Mouse (Mus musculus) layer of hippocampus, postnatal 14 days (tissue): ENCODE data around the gene Clba1. TPM values are rescaled to one million over a fixed set of nuclear protein-coding genes. Genes with fewer than 3 reads are reported as not detected.
A peak's percentile ranks its signal among the peaks of the same experiment; 100 is the strongest.

Experiments used
- DNase-seq, 2 experiments: peaks; one replicate each; pipeline ENCODE4 v3.0.0; 2021 to 2022; ENCODE audit warnings: low spot score in 2 of 2, mixed read lengths in 1 of 2
- total RNA-seq, 2 experiments: library from RNA; stranded (reverse); gene quantifications; 2 replicates each; pipeline ENCODE4 v1.2.3; 2021

Clba1 gene
- total RNA-seq, 2 experiments from 2014 or later: 13.2 to 13.7 TPM

- no peak for DNase-seq
Observed at GRCm38 (mm10) chr12:112794356-112794816, 14.4 kb upstream of the Clba1 start.

GRCm38 (mm10) chr12:112794998-112795397 is 13.7 kb upstream of the Clba1 start:
- no peak for DNase-seq

GRCm38 (mm10) chr12:112795466-112796104 is 13.2 kb upstream of the Clba1 start:
- DNase-seq: no peak

DNA sequence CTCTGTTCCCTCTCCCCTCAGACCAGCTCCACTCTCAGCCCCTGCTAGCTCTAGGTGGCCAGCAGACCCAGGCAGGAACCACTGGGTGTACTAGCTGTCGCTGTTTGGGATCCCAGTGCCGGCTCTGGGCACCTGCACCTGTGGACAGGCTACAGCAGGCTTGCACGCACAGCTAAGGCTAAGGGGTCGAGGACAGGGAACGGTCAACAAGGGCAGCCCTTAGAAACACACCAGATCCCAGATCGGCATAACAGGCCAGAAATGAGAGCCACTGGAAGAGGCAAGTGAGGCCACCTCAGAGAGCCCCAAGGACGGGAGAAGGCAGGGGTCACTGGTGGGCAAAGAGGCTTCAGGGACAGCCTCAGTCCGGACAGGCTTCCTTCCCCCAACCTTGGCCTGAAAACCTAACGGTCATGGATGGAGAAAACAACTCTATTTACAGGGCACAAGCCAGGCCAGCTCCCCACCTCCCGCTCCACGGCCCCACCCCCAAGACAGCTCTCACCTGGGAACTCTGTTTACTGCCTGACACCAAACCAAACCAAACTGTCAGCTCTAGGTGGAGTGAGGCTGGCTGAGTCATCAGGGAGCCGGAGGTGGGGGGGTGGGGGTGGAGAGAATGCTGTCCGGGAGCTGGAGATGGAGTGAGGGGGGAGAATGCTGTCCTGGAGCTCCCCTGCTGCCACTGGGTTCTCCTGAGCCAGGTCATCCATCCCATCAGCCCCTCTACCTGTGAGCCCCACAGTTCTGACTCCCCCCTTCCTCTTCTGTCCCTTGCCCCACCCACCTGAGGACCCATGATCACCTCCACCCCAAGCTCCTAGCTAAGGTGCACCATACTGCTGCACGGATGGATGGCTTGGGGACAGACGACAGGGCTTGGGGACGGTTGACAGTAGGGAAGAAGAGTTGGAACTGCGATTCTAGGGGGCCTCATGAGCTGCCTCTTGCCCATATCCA is 11.9 kb upstream of the Clba1 start:
- DNase-seq: no peak

DNA sequence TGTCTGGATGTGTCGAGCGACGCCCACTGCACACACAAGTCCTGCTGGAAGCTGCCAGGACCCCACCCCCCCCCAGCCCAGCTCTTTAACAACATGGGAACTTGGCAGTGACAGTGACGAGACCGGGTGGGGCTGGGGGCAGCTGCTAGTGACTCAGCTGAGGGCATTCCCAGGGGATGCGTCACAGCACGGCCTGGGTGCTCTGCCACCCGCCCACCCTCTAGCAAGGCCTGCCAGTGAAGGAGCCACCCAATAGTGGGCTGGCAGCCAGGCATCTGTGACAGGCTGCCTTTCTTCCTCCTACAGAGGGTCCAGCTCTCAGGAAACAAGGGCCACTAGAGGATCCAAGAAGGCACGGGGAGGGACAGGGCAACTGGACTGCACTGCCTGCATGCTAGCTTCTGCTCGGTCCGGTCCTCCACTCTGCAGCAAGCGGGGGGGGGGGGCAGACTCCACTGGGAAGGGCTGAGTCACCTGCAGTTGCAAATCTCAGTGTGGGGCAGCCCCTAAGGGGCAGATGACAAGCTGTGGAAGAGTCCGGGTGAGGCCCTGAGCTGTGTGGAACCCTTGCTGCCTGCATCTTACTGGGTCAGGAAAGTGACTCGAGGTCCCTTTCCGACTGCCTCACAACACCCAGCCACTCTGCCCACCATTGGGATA is 10.9 kb upstream of the Clba1 start:
- peak; percentile 60 to 65 for DNase-seq

DNA sequence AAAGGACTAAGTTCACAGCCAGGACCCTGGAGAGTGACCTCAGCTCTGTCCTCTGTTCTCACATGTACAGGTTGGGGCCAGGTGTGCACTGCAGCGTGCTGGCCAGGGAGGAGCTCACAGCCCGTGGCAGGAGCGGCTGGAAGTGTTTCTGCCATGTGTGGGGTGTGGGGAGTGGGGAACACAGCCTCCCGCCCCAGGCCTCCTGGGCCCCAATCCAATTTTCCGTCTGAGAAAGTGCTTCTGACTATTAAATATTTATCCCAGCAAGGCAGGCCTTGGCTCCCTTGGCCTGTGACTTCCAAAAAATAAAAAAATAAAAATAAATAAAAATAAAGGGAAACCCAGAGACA is 10.4 kb upstream of the Clba1 start:
- DNase-seq: no peak

GRCm38 (mm10) chr12:112798716-112799115 is 10.0 kb upstream of the Clba1 start:
- no peak for DNase-seq

- DNase-seq: no peak
Observed at GRCm38 (mm10) chr12:112799237-112799970, 9.3 kb upstream of the Clba1 start.

DNA sequence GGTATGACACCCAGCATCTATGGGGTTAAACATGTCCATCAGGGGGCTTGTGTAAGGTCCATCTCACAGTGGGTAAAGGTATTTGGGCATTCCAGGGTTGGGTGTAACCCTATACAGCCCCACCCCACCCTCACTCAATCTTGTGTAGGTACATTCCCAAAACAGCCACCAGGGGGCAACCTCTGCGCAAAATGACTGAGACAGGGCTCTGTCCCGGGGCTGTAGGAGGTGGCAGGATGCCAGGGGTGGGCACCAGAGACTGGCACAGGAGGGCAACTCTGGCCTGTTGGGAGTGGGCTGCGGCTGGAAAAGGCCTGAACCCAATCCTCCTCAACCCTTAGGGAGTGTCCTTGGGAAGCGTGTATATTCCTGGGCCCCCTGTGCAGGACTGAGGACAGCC is 8.3 kb upstream of the Clba1 start:
- DNase-seq: peak; percentile 62 to 66

GRCm38 (mm10) chr12:112801864-112802846 is 6.6 kb upstream of the Clba1 start, which contains the start of gene Ahnak2:
Ahnak2 (minus strand) TSS chr12:112802657.
- DNase-seq: no peak

DNA sequence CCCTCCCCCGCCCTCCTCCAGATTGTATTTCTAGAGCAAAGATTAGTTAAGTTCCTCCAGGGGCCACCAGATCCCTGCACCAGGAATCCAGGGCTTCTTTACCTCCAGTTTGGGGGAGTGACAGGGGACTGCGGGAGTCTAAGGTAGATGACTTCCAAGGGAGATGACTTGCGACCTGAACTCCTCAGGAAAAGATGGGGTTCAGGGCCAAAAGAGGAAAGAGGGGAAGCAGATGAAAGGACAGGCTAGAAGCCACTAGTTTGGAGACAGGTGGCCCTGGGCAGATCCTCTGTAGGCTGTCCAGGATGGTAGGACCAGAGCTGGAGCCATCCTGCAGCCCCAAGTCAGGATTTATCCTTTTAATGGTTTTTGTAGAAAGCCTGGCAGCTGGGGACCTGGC is 5.8 kb upstream of the Clba1 start:
- no peak for DNase-seq

DNA sequence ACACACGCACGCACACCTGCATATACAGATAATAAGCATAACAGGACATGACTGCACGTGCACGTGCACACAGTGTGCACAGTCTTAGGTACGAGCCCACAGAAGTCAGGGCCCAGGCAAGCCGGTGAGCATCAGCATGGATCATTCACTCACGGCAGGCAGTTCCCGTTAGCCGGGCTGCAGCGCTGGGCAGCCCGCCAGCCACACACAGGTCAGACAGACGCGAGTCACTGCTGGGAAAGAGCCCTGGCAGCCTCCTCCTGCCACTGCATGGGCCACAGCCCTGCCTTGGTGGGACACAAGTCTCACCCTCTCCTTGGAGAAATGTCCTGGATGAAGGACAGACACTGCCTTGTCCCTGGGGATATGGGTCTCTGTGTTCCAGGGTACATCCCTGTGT is 4.7 kb upstream of the Clba1 start:
- no peak for DNase-seq

DNA sequence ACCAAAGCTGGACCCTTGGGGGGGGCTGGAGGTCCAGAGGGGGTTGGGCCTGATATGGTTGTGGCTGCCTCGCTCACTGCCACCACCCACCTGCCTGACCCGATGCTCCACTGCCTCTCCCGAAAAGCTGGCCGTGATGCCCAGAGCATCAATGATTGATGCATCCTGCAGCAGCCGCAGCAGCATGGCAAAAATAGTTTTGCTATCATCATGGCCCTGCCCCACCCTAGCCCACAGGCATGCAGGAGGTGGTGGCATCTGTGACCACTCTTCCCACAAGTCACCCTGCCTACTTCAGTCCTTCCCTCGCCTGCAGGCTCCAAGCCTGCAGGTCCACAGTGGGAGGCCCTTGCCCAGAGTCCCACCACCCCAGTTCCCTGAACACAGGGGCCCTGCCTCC is 2.7 kb upstream of the Clba1 start:
- DNase-seq: no peak

- no peak for DNase-seq
Observed at GRCm38 (mm10) chr12:112807796-112808195, 941 bp upstream of the Clba1 start.

DNA sequence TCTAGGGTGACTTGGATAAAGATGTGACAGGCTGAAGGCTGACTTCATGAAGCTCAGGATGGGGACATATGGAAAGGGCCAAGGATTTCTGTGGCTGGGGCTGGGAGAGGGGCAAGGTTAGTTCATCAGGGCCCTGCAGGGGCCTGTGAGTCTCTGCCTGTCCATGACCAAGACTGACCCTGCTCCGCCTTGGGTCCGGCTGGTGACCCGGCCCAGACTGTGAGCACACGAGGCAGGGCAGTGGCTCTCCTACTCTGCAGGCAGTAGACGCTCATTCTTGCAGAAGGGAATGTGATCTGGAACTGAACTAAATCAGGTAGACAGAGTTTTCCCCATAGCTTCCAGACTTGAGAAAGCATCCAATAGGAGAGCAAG is 538 bp upstream of the Clba1 start:
- DNase-seq: no peak

DNA sequence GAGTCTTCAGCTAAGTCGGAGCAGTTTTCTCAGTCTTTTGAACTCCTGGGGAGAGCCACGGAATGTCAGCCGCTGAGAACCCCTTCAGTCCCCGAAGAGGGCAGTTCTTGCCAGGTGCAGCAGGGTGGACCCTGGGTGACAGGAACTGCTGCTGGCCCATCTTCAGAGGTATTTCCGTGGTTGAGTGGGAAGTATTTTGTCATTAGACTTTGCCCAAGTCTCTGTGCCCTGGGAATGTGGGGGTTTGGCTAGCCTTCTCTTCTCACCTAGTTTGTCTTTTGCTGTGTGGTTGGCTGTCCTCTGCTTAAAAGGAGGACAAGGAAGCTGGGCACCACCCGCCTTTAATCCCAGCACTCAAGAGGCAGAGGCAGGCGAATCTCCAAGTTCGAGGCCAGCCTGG is 904 bp downstream of the Clba1 start:
- no peak for DNase-seq

- DNase-seq: no peak
Observed at GRCm38 (mm10) chr12:112810092-112810885, 1.6 kb downstream of the Clba1 start.

DNA sequence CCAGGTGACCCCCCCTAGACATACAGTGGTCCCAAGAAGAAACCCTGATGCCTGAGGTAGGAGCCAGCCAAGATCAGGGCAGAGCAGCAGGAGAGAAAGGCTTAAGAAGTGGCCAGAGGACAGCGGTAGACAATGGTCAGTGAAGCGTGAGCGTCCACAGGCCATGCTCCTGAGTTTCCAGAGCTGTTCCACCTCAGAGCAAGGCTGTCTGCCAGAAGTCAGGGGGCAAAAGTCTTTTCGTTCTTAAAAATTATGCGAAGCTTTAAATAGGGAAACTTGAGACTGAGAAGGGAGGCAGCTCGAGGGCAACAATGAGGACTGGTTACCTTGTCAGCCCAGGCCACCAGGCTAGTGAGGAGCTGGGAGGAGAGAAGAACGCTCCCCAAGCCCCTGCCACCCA is 4.6 kb downstream of the Clba1 start:
- no peak for DNase-seq
